Comparison of ENCODE assay signal across 8 mouse cellular contexts in genomic region chr9:65562081-65562506, GRCm38 (mm10). TPM values are rescaled to one million over a fixed set of nuclear protein-coding genes. Genes with fewer than 3 reads are reported as not detected.
DNase-seq lines count a peak whose midpoint lies in the region; ATAC-seq lines count a peak whose summit lies in the region.

No protein-coding gene starts in this region.

- WGBS in hindbrain, embryonic 13.5 days = 31% methylated on average over 4 of the region's 4 CpGs

- H3K4me1 ChIP-seq in hindbrain, embryonic 13.5 days (replicated peaks) = peaks cover 19% of the 10 kb centered on the region

- H3K4me2 ChIP-seq in hindbrain, embryonic 13.5 days = no peak overlapping the region

- H3K9me3 ChIP-seq in hindbrain, embryonic 13.5 days = no peaks in the 10 kb centered on the region

- peaks cover 39% of the 10 kb centered on the region for H3K36me3 ChIP-seq in hindbrain, embryonic 13.5 days

- peak overlapping the region; percentile 31; the same call in 1 of the 2 replicates for H3K27ac ChIP-seq in hindbrain, embryonic 13.5 days

- no peak for ATAC-seq in hindbrain, embryonic 13.5 days (ENCODE audit: low FRiP score)

- no peak overlapping the region for H3K4me3 ChIP-seq in hindbrain, embryonic 13.5 days

- H3K9ac ChIP-seq in hindbrain, embryonic 13.5 days = 0 out of 2 replicates have a peak overlapping the region, but pooled peaks have one; percentile 20

- DNase-seq in MN1 (ENCODE audit: low spot score) = peak; percentile 87
- DNase-seq in cerebellum, adult 11 months = peak; percentile 33
- DNase-seq in frontal cortex, postnatal 36 days (ENCODE audit: low spot score in 2 of 2) = peak; percentile 51 to 59
- DNase-seq in left cerebral cortex, adult 11 months (ENCODE audit: low spot score) = peak; percentile 74
- DNase-seq in lung, postnatal 25 days (ENCODE audit: low spot score) = peak; percentile 75
- DNase-seq in urinary bladder, postnatal 4 days (ENCODE audit: low spot score in 2 of 2) = no peak
- DNase-seq in thymus, postnatal 36 days = no peak

- H3K27me3 ChIP-seq in hindbrain, embryonic 13.5 days = no peaks in the 10 kb centered on the region

RNA-seq across cellular contexts. Expression of gene Plekho2, which starts 17.7 kb away (rescaled TPM):
- polyA plus RNA-seq in hindbrain, embryonic 13.5 days (2015; fragmentation: Nextera tagmentation; extraction: Ambion mirVana) = 5.8 and 7.6 TPM in 2 replicates

RNA-seq across cellular contexts. Expression of gene Pif1, which starts 24.9 kb away (rescaled TPM):
- polyA plus RNA-seq in hindbrain, embryonic 13.5 days (2015; fragmentation: Nextera tagmentation; extraction: Ambion mirVana) = 3.8 and 4.4 TPM in 2 replicates

RNA-seq across cellular contexts. Expression of gene Ankdd1a, which starts 42.1 kb away (rescaled TPM):
- 0.51 and 0.75 TPM in 2 replicates for polyA plus RNA-seq in hindbrain, embryonic 13.5 days (2015; fragmentation: Nextera tagmentation; extraction: Ambion mirVana)

Comparison
In these comparisons a context has a peak if more than half of its experiments do, and no peak if none do; other contexts are left out.
1. DNase-seq: peak in MN1 (single experiment), cerebellum, adult 11 months (single experiment), frontal cortex, postnatal 36 days (2 of 2), left cerebral cortex, adult 11 months (single experiment) and lung, postnatal 25 days (single experiment); none in urinary bladder, postnatal 4 days (0 of 2) and thymus, postnatal 36 days (0 of 2).